Mouse (Mus musculus) heart, embryonic 12.5 days (tissue): ENCODE measurements around the gene Pde6d. TPM values are rescaled to one million over a fixed set of nuclear protein-coding genes. Genes with fewer than 3 reads are reported as not detected.

Source experiments
- ATAC-seq: fragments of 200-750 bp; cut with Nextera tagmentation; 2 replicates; pipeline ENCODE4 v1.8.0; 2017; ENCODE audit warnings: moderate TSS enrichment, moderate library complexity; ENCODE audit not compliant: insufficient number of reproducible peaks, low FRiP score
- H3K27ac ChIP-seq: fragments of 300-500 bp; sonication (generic); 2 replicates; pipeline ENCODE4 v1.5.1; 2016; ENCODE audit warnings: mild to moderate bottlenecking, moderate library complexity; ENCODE audit not compliant: poor library complexity, severe bottlenecking
- H3K27me3 ChIP-seq: fragments of 300-500 bp; sonication (generic); replicated peaks from 2 replicates; pipeline ENCODE4 v1.6.1; 2016; ENCODE audit warnings: mild to moderate bottlenecking, moderate library complexity
- H3K36me3 ChIP-seq: fragments of 300-500 bp; sonication (generic); 2 replicates; pipeline ENCODE4 v1.6.1; 2016; ENCODE audit warnings: mild to moderate bottlenecking, moderate library complexity
- H3K4me1 ChIP-seq: fragments of 300-500 bp; sonication (generic); replicated peaks from 2 replicates; pipeline ENCODE4 v1.6.1; 2016; ENCODE audit warnings: mild to moderate bottlenecking
- H3K4me2 ChIP-seq: fragments of 300-500 bp; sonication (generic); 2 replicates; pipeline ENCODE4 v1.6.1; 2016; ENCODE audit warnings: mild to moderate bottlenecking, moderate library complexity
- H3K4me3 ChIP-seq: fragments of 300-500 bp; sonication (generic); 2 replicates; pipeline ENCODE4 v1.5.1; 2016; ENCODE audit warnings: mild to moderate bottlenecking
- H3K9ac ChIP-seq: fragments of 300-500 bp; sonication (generic); 2 replicates; pipeline ENCODE4 v1.6.1; 2016; ENCODE audit warnings: mild to moderate bottlenecking, moderate library complexity
- H3K9me3 ChIP-seq: fragments of 300-500 bp; sonication (generic); replicated peaks from 2 replicates; pipeline ENCODE4 v1.6.1; 2016; ENCODE audit warnings: mild to moderate bottlenecking, moderate library complexity
- WGBS: fragments of 180-500 bp; shearing (Covaris S2); methylation state at CpG from one replicate; pipeline ENCODE4 v1.1.7; 2016; 5-methylcytosine and 5-hydroxymethylcytosine counted together
- polyA plus RNA-seq: library from polyadenylated mRNA; unstranded; fragments of >200 nt; fragmentation: Nextera tagmentation; extraction: Ambion mirVana; gene quantifications from 2 replicates; pipeline ENCODE4 v1.2.1, GENCODE M21; 2016

Pde6d gene
- polyA plus RNA-seq = 83.5 and 89.5 TPM in 2 replicates

GRCm38 (mm10) chr1:86582451-86583096 is at the start of gene Pde6d, which contains the start of gene Cops7b:
Pde6d (minus strand) TSS chr1:86582629.
Cops7b (plus strand) TSS chr1:86582904.
- Histone ChIP-seq H3K4me2 (peak within 1 kb of the TSS; percentile 89), H3K4me1 (peaks cover 16% of the 10 kb centered on the region), H3K27me3 (no peaks in the 10 kb centered on the region), H3K27ac (peak within 1 kb of the TSS; percentile 41; the same call in 1 of the 2 replicates), H3K36me3 (0 out of 2 replicates have a peak, but pooled peaks cover 3% of the 10 kb centered on the region), H3K4me3 (peak within 1 kb of the TSS; percentile 90), H3K9me3 (no peaks in the 10 kb centered on the region), H3K9ac (peak within 1 kb of the TSS; percentile 93)
- WGBS = under 1% methylated on average over 26 of the region's 26 CpGs
- peak; percentile 96 for ATAC-seq

GRCm38 (mm10) chr1:86630527-86630926 is 48.1 kb upstream of the Pde6d start:
- Histone ChIP-seq H3K9ac (no peak overlapping the region), H3K27ac (no peak overlapping the region), H3K4me2 (no peak overlapping the region), H3K9me3 (no peaks in the 10 kb centered on the region), H3K4me3 (no peak overlapping the region), H3K27me3 (no peaks in the 10 kb centered on the region; the same call in 1 of the 2 replicates), H3K4me1 (no peaks in the 10 kb centered on the region), H3K36me3 (no peaks in the 10 kb centered on the region)
- ATAC-seq = no peak
- WGBS = 75% methylated on average over 4 of the region's 4 CpGs

- no peaks in the 10 kb centered on the region for H3K36me3 ChIP-seq
- H3K27me3 ChIP-seq = no peaks in the 10 kb centered on the region; the same call in 1 of the 2 replicates
- no peak overlapping the region for H3K9ac ChIP-seq
- no peaks in the 10 kb centered on the region for H3K9me3 ChIP-seq
- H3K4me3 ChIP-seq = no peak overlapping the region
- WGBS = 48% methylated on average over 4 of the region's 4 CpGs
- no peak for ATAC-seq
- no peaks in the 10 kb centered on the region for H3K4me1 ChIP-seq
- H3K4me2 ChIP-seq = no peak overlapping the region
- no peak overlapping the region for H3K27ac ChIP-seq
Observed at GRCm38 (mm10) chr1:86629936-86630335, 47.5 kb upstream of the Pde6d start.

GRCm38 (mm10) chr1:86628270-86628669 is 45.8 kb upstream of the Pde6d start:
- ATAC-seq = no peak
- WGBS = 71% methylated on average over 3 of the region's 3 CpGs
- H3K9me3 ChIP-seq = no peaks in the 10 kb centered on the region

GRCm38 (mm10) chr1:86623001-86624000 is 40.9 kb upstream of the Pde6d start:
- no peak overlapping the region for H3K4me3 ChIP-seq
- no peak overlapping the region for H3K27ac ChIP-seq
- no peaks in the 10 kb centered on the region for H3K9me3 ChIP-seq
- ATAC-seq = no peak
- no peaks in the 10 kb centered on the region for H3K27me3 ChIP-seq
- WGBS = 46% methylated on average over 16 of the region's 16 CpGs
- H3K9ac ChIP-seq = no peak overlapping the region
- H3K4me2 ChIP-seq = peak overlapping the region; percentile 12; the same call in 1 of the 2 replicates
- peaks cover 5% of the 10 kb centered on the region; the same call in 1 of the 2 replicates for H3K4me1 ChIP-seq
- no peaks in the 10 kb centered on the region for H3K36me3 ChIP-seq

More at GRCm38 (mm10) chr1:86628270-86628669, 45.8 kb upstream of the Pde6d start:
- Histone ChIP-seq H3K4me2 (no peak overlapping the region), H3K9ac (no peak overlapping the region), H3K27me3 (no peaks in the 10 kb centered on the region; the same call in 1 of the 2 replicates), H3K27ac (no peak overlapping the region), H3K4me3 (no peak overlapping the region), H3K36me3 (no peaks in the 10 kb centered on the region), H3K4me1 (peaks cover 4% of the 10 kb centered on the region; the same call in 1 of the 2 replicates)

GRCm38 (mm10) chr1:86622296-86622695 is 39.9 kb upstream of the Pde6d start:
- H3K9me3 ChIP-seq = no peaks in the 10 kb centered on the region
- H3K27me3 ChIP-seq = no peaks in the 10 kb centered on the region
- H3K9ac ChIP-seq = no peak overlapping the region
- peaks cover 5% of the 10 kb centered on the region; the same call in 1 of the 2 replicates for H3K4me1 ChIP-seq
- no peak overlapping the region for H3K4me3 ChIP-seq
- no peak for ATAC-seq
- WGBS = 77% methylated on average over 2 of the region's 2 CpGs
- no peak overlapping the region for H3K27ac ChIP-seq
- H3K4me2 ChIP-seq = no peak overlapping the region
- H3K36me3 ChIP-seq = no peaks in the 10 kb centered on the region

- Histone ChIP-seq H3K27me3 (no peaks in the 10 kb centered on the region), H3K27ac (no peak overlapping the region), H3K4me3 (no peak overlapping the region), H3K9ac (no peak overlapping the region), H3K9me3 (no peaks in the 10 kb centered on the region), H3K4me1 (peaks cover 4% of the 10 kb centered on the region; the same call in 1 of the 2 replicates), H3K4me2 (no peak overlapping the region), H3K36me3 (no peaks in the 10 kb centered on the region)
- no peak for ATAC-seq
- WGBS = 58% methylated on average over 10 of the region's 10 CpGs
Observed at GRCm38 (mm10) chr1:86618454-86619125, 36.2 kb upstream of the Pde6d start.

- Histone ChIP-seq H3K27me3 (no peaks in the 10 kb centered on the region), H3K36me3 (peaks cover 13% of the 10 kb centered on the region), H3K27ac (no peak overlapping the region), H3K9ac (no peak overlapping the region), H3K9me3 (peaks cover 3% of the 10 kb centered on the region), H3K4me1 (no peaks in the 10 kb centered on the region), H3K4me2 (no peak overlapping the region), H3K4me3 (no peak overlapping the region)
- no peak for ATAC-seq
Observed at GRCm38 (mm10) chr1:86614269-86614668, 31.8 kb upstream of the Pde6d start.

- no peak overlapping the region for H3K27ac ChIP-seq
- H3K4me3 ChIP-seq = no peak overlapping the region
- H3K4me2 ChIP-seq = no peak overlapping the region
- 50% methylated on average over 1 of the region's 1 CpGs for WGBS
- H3K4me1 ChIP-seq = no peaks in the 10 kb centered on the region
- H3K36me3 ChIP-seq = peaks cover 34% of the 10 kb centered on the region
- H3K9ac ChIP-seq = no peak overlapping the region
- no peak for ATAC-seq
- H3K9me3 ChIP-seq = peaks cover 3% of the 10 kb centered on the region
- H3K27me3 ChIP-seq = no peaks in the 10 kb centered on the region
Observed at GRCm38 (mm10) chr1:86612081-86612480, 29.7 kb upstream of the Pde6d start.

- no peaks in the 10 kb centered on the region for H3K4me1 ChIP-seq
- no peak overlapping the region for H3K4me3 ChIP-seq
- peaks cover 3% of the 10 kb centered on the region for H3K9me3 ChIP-seq
- H3K27ac ChIP-seq = no peak overlapping the region
- H3K36me3 ChIP-seq = peaks cover 40% of the 10 kb centered on the region
- ATAC-seq = no peak
- no peaks in the 10 kb centered on the region for H3K27me3 ChIP-seq
- 67% methylated on average over 1 of the region's 1 CpGs for WGBS
- no peak overlapping the region for H3K9ac ChIP-seq
- H3K4me2 ChIP-seq = no peak overlapping the region
Observed at GRCm38 (mm10) chr1:86610954-86611353, 28.5 kb upstream of the Pde6d start.
